Mouse (Mus musculus) kidney, postnatal 0 days (tissue): ENCODE results near the gene Ccdc9. TPM values are rescaled to one million over a fixed set of nuclear protein-coding genes. Genes with fewer than 3 reads are reported as not detected.

ENCODE experiments used
- ATAC-seq: fragments of 200-750 bp; cut with Nextera tagmentation; replicated peaks from 2 replicates; pipeline ENCODE4 v1.8.0; 2017; ENCODE audit warnings: low read depth, moderate number of reproducible peaks, moderate TSS enrichment, moderate library complexity; ENCODE audit not compliant: low FRiP score
- DNase-seq: peaks from one replicate; pipeline ENCODE4 v3.0.0-alpha.2; 2016; ENCODE audit warnings: low spot score
- H3K27ac ChIP-seq: fragments of 300-500 bp; sonication (generic); 2 replicates; pipeline ENCODE4 v1.5.1; 2014; ENCODE audit warnings: mild to moderate bottlenecking
- H3K27me3 ChIP-seq: fragments of 300-500 bp; sonication (generic); 2 replicates; pipeline ENCODE4 v1.6.1; 2014; ENCODE audit warnings: low read length, mixed read lengths; ENCODE audit not compliant: insufficient read depth
- H3K36me3 ChIP-seq: fragments of 300-500 bp; sonication (generic); 2 replicates; pipeline ENCODE4 v1.6.1; 2014; ENCODE audit warnings: low read length, mixed read lengths; ENCODE audit not compliant: insufficient read depth
- H3K4me1 ChIP-seq: fragments of 300-500 bp; sonication (generic); replicated peaks from 2 replicates; pipeline ENCODE4 v1.6.1; 2014; ENCODE audit warnings: antibody characterized with exemption, low read length, mixed read lengths; ENCODE audit not compliant: insufficient read depth
- H3K4me2 ChIP-seq: fragments of 300-500 bp; sonication (generic); 2 replicates; pipeline ENCODE4 v1.6.1; 2014; ENCODE audit warnings: mild to moderate bottlenecking, low read length, moderate library complexity, mixed read lengths
- H3K4me3 ChIP-seq: fragments of 300-500 bp; sonication (generic); replicated peaks from 2 replicates; pipeline ENCODE4 v1.5.1; 2014; ENCODE audit warnings: low read depth, low read length
- H3K9ac ChIP-seq: fragments of 300-500 bp; sonication (generic); 2 replicates; pipeline ENCODE4 v1.6.1; 2014; ENCODE audit warnings: low read depth, low read length
- H3K9me3 ChIP-seq: fragments of 300-500 bp; sonication (generic); replicated peaks from 2 replicates; pipeline ENCODE4 v1.6.1; 2016; ENCODE audit warnings: low read length, inconsistent platforms, mixed read lengths
- CTCF ChIP-seq: IDR thresholded peaks from 2 replicates; pipeline ENCODE4 v1.5.1; 2016; ENCODE audit warnings: antibody characterized with exemption, low read depth, mild to moderate bottlenecking, moderate library complexity
- WGBS: fragments of 180-500 bp; shearing (Covaris S2); extraction: QIAGEN DNeasy Blood & Tissue Kit; methylation state at CpG from one replicate; pipeline ENCODE4 v1.1.7; 2014; 5-methylcytosine and 5-hydroxymethylcytosine counted together
- polyA plus RNA-seq: library from polyadenylated mRNA; unstranded; fragments of >200 nt; fragmentation: Nextera tagmentation; extraction: Ambion mirVana; gene quantifications from 2 replicates; pipeline ENCODE4 v1.2.1, GENCODE M21; 2015

Ccdc9 gene
- polyA plus RNA-seq, 1 experiment from 2014 or later = 17.1 TPM

GRCm38 (mm10) chr7:16319216-16319615, 32.6 kb upstream of the Ccdc9 start:
- H3K27me3 ChIP-seq = no peaks in the 10 kb centered on the region
- TF ChIP-seq CTCF = no peak
- 87% methylated on average over 4 of the region's 4 CpGs for WGBS
- no peak overlapping the region for H3K4me2 ChIP-seq
- H3K9ac ChIP-seq = no peak overlapping the region
- no peak overlapping the region for H3K4me3 ChIP-seq
- DNase-seq = no peak
- no peak overlapping the region for H3K27ac ChIP-seq
- no peaks in the 10 kb centered on the region for H3K9me3 ChIP-seq
- ATAC-seq = no peak
- peaks cover 5% of the 10 kb centered on the region; the same call in 1 of the 2 replicates for H3K4me1 ChIP-seq
- 0 out of 2 replicates have a peak, but pooled peaks cover 6% of the 10 kb centered on the region for H3K36me3 ChIP-seq

GRCm38 (mm10) chr7:16317094-16317493, 30.5 kb upstream of the Ccdc9 start:
- Histone ChIP-seq H3K4me3 (no peak overlapping the region), H3K27me3 (no peaks in the 10 kb centered on the region), H3K4me2 (no peak overlapping the region), H3K9ac (no peak overlapping the region), H3K27ac (no peak overlapping the region), H3K36me3 (0 out of 2 replicates have a peak, but pooled peaks cover 6% of the 10 kb centered on the region), H3K9me3 (no peaks in the 10 kb centered on the region), H3K4me1 (peaks cover 18% of the 10 kb centered on the region)
- ATAC-seq = no peak
- TF ChIP-seq CTCF = no peak
- 87% methylated on average over 14 of the region's 14 CpGs for WGBS
- DNase-seq = no peak

- no peak for ATAC-seq
- Histone ChIP-seq H3K27me3 (no peaks in the 10 kb centered on the region), H3K9me3 (no peaks in the 10 kb centered on the region), H3K9ac (no peak overlapping the region), H3K4me1 (peaks cover 26% of the 10 kb centered on the region), H3K36me3 (0 out of 2 replicates have a peak, but pooled peaks cover 6% of the 10 kb centered on the region), H3K4me3 (no peak overlapping the region), H3K4me2 (no peak overlapping the region), H3K27ac (peak overlapping the region; percentile 50; the same call in 1 of the 2 replicates)
- no peak for TF ChIP-seq CTCF
- peak; percentile 18 for DNase-seq
- 47% methylated on average over 4 of the region's 4 CpGs for WGBS
Observed at GRCm38 (mm10) chr7:16315222-16315759, 28.7 kb upstream of the Ccdc9 start.

- H3K36me3 ChIP-seq = 0 out of 2 replicates have a peak, but pooled peaks cover 6% of the 10 kb centered on the region
- H3K27me3 ChIP-seq = no peaks in the 10 kb centered on the region
- H3K9me3 ChIP-seq = no peaks in the 10 kb centered on the region
- TF ChIP-seq CTCF = no peak
- peak overlapping the region; percentile 80 for H3K4me3 ChIP-seq
- DNase-seq (no peak), ATAC-seq (no peak)
- peak overlapping the region; percentile 92 for H3K9ac ChIP-seq
- H3K27ac ChIP-seq = peak overlapping the region; percentile 98
- 15% methylated on average over 13 of the region's 13 CpGs for WGBS
- H3K4me1 ChIP-seq = peaks cover 27% of the 10 kb centered on the region
- peak overlapping the region; percentile 99 for H3K4me2 ChIP-seq
Observed at GRCm38 (mm10) chr7:16314221-16314775, 27.7 kb upstream of the Ccdc9 start.

GRCm38 (mm10) chr7:16313481-16314220, 27.1 kb upstream of the Ccdc9 start:
- peaks cover 30% of the 10 kb centered on the region for H3K4me1 ChIP-seq
- ATAC-seq (peak; percentile 62), DNase-seq (peak; percentile 90)
- H3K9ac ChIP-seq = peak overlapping the region; percentile 92
- H3K9me3 ChIP-seq = no peaks in the 10 kb centered on the region
- peak overlapping the region; percentile 98 for H3K27ac ChIP-seq
- peak overlapping the region; percentile 80 for H3K4me3 ChIP-seq
- H3K36me3 ChIP-seq = 0 out of 2 replicates have a peak, but pooled peaks cover 6% of the 10 kb centered on the region
- H3K27me3 ChIP-seq = no peaks in the 10 kb centered on the region
- TF ChIP-seq CTCF = peak; percentile 28
- H3K4me2 ChIP-seq = peak overlapping the region; percentile 99
- WGBS = under 1% methylated on average over 60 of the region's 66 CpGs

- Histone ChIP-seq H3K27ac (peak overlapping the region; percentile 98), H3K36me3 (0 out of 2 replicates have a peak, but pooled peaks cover 6% of the 10 kb centered on the region), H3K9me3 (no peaks in the 10 kb centered on the region), H3K4me2 (peak overlapping the region; percentile 99), H3K9ac (peak overlapping the region; percentile 92), H3K27me3 (no peaks in the 10 kb centered on the region), H3K4me3 (peak overlapping the region; percentile 80), H3K4me1 (peaks cover 30% of the 10 kb centered on the region)
- WGBS = 0% methylated on average over 11 of the region's 12 CpGs
- DNase-seq (peak; percentile 89), ATAC-seq (peak; percentile 26)
- no peak for TF ChIP-seq CTCF
Observed at GRCm38 (mm10) chr7:16312672-16313311, 26.2 kb upstream of the Ccdc9 start.
